Mouse (Mus musculus) embryonic facial prominence, embryonic 13.5 days (tissue): ENCODE measurements at regions not wholly inside any gene's neighbourhood (a gene's known extent, or its start where the extent isn't known, plus 50 kb on each side); places are given as distances from the start of the nearest gene placed in this dataset.

ENCODE experiments used
- ATAC-seq: fragments of 200-750 bp; cut with Nextera tagmentation; 2 replicates; pipeline ENCODE4 v1.8.0; 2017; ENCODE audit warnings: low read depth; ENCODE audit not compliant: insufficient number of reproducible peaks, insufficient read depth, low FRiP score, low TSS enrichment
- H3K27ac ChIP-seq: fragments of 300-500 bp; sonication (generic); 2 replicates; pipeline ENCODE4 v1.5.1; 2015; ENCODE audit warnings: moderate library complexity, mild to moderate bottlenecking, inconsistent platforms
- H3K27me3 ChIP-seq: fragments of 300-500 bp; sonication (generic); 2 replicates; pipeline ENCODE4 v1.6.1; 2015; ENCODE audit warnings: mild to moderate bottlenecking, inconsistent platforms
- H3K36me3 ChIP-seq: fragments of 300-500 bp; sonication (generic); 2 replicates; pipeline ENCODE4 v1.6.1; 2015; ENCODE audit warnings: mild to moderate bottlenecking, inconsistent platforms
- H3K4me1 ChIP-seq: fragments of 300-500 bp; sonication (generic); 2 replicates; pipeline ENCODE4 v1.6.1; 2015; ENCODE audit warnings: inconsistent platforms
- H3K4me2 ChIP-seq: fragments of 300-500 bp; sonication (generic); 2 replicates; pipeline ENCODE4 v1.6.1; 2015; ENCODE audit warnings: moderate library complexity, mild to moderate bottlenecking, inconsistent platforms
- H3K4me3 ChIP-seq: fragments of 300-500 bp; sonication (generic); 2 replicates; pipeline ENCODE4 v1.5.1; 2015; ENCODE audit warnings: mild to moderate bottlenecking, inconsistent platforms
- H3K9ac ChIP-seq: fragments of 300-500 bp; sonication (generic); 2 replicates; pipeline ENCODE4 v1.6.1; 2015; ENCODE audit warnings: mild to moderate bottlenecking, inconsistent platforms
- H3K9me3 ChIP-seq: fragments of 300-500 bp; sonication (generic); 2 replicates; pipeline ENCODE4 v1.6.1; 2016; ENCODE audit warnings: inconsistent platforms
- WGBS: fragments of 180-500 bp; shearing (Covaris S2); methylation state at CpG from one replicate; pipeline ENCODE4 v1.1.7; 2015; ENCODE audit warnings: mixed read lengths; 5-methylcytosine and 5-hydroxymethylcytosine counted together

- no peaks in the 10 kb centered on the region for H3K36me3 ChIP-seq
- H3K4me2 ChIP-seq = no peak overlapping the region
- ATAC-seq = no peak
- WGBS = 75% methylated on average over 1 of the region's 1 CpGs
- no peak overlapping the region for H3K4me3 ChIP-seq
- no peaks in the 10 kb centered on the region for H3K9me3 ChIP-seq
- no peak overlapping the region for H3K9ac ChIP-seq
- no peak overlapping the region for H3K27ac ChIP-seq
- H3K27me3 ChIP-seq = no peaks in the 10 kb centered on the region
- no peaks in the 10 kb centered on the region; the same call in 1 of the 2 replicates for H3K4me1 ChIP-seq
These were observed 583.4 kb upstream of the Zeb2 start for GRCm38 (mm10) chr2:45700578-45700977.

- H3K4me2 ChIP-seq = no peak overlapping the region
- H3K9ac ChIP-seq = no peak overlapping the region
- 62% methylated on average over 8 of the region's 8 CpGs for WGBS
- H3K9me3 ChIP-seq = no peaks in the 10 kb centered on the region
- no peak overlapping the region for H3K27ac ChIP-seq
- H3K4me1 ChIP-seq = no peaks in the 10 kb centered on the region
- no peaks in the 10 kb centered on the region for H3K27me3 ChIP-seq
- ATAC-seq = no peak
- H3K4me3 ChIP-seq = no peak overlapping the region
- no peaks in the 10 kb centered on the region for H3K36me3 ChIP-seq
These were observed 576.3 kb upstream of the Zeb2 start for GRCm38 (mm10) chr2:45693291-45694020.

- Histone ChIP-seq H3K36me3 (no peaks in the 10 kb centered on the region), H3K4me1 (no peaks in the 10 kb centered on the region), H3K9ac (no peak overlapping the region), H3K4me2 (no peak overlapping the region), H3K27ac (no peak overlapping the region), H3K9me3 (no peaks in the 10 kb centered on the region), H3K27me3 (no peaks in the 10 kb centered on the region), H3K4me3 (no peak overlapping the region)
- WGBS = 97% methylated on average over 1 of the region's 1 CpGs
- no peak for ATAC-seq
These were observed 575.6 kb upstream of the Zeb2 start for GRCm38 (mm10) chr2:45692819-45693218.

GRCm38 (mm10) chr2:45688996-45689395 lies 571.8 kb upstream of the Zeb2 start:
- H3K27me3 ChIP-seq = no peaks in the 10 kb centered on the region
- H3K4me1 ChIP-seq = no peaks in the 10 kb centered on the region
- ATAC-seq = no peak
- H3K4me3 ChIP-seq = no peak overlapping the region
- H3K27ac ChIP-seq = no peak overlapping the region
- no peak overlapping the region for H3K9ac ChIP-seq
- H3K4me2 ChIP-seq = no peak overlapping the region
- H3K9me3 ChIP-seq = no peaks in the 10 kb centered on the region
- 95% methylated on average over 1 of the region's 1 CpGs for WGBS
- H3K36me3 ChIP-seq = no peaks in the 10 kb centered on the region

GRCm38 (mm10) chr2:45681251-45681650 lies 564.1 kb upstream of the Zeb2 start:
- no peak for ATAC-seq
- H3K9ac ChIP-seq = no peak overlapping the region
- WGBS = 85% methylated on average over 1 of the region's 1 CpGs

GRCm38 (mm10) chr2:45679101-45679895 lies 562.1 kb upstream of the Zeb2 start:
- 0 out of 2 replicates have a peak, but pooled peaks cover 5% of the 10 kb centered on the region for H3K4me1 ChIP-seq
- ATAC-seq = no peak
- no peak overlapping the region for H3K27ac ChIP-seq
- no peak overlapping the region for H3K4me3 ChIP-seq
- H3K27me3 ChIP-seq = no peaks in the 10 kb centered on the region
- H3K4me2 ChIP-seq = no peak overlapping the region
- 62% methylated on average over 10 of the region's 10 CpGs for WGBS
- no peaks in the 10 kb centered on the region for H3K36me3 ChIP-seq
- no peak overlapping the region for H3K9ac ChIP-seq
- H3K9me3 ChIP-seq = no peaks in the 10 kb centered on the region

More at GRCm38 (mm10) chr2:45681251-45681650, 564.1 kb upstream of the Zeb2 start:
- Histone ChIP-seq H3K4me2 (no peak overlapping the region), H3K4me3 (no peak overlapping the region), H3K9me3 (no peaks in the 10 kb centered on the region), H3K4me1 (0 out of 2 replicates have a peak, but pooled peaks cover 5% of the 10 kb centered on the region), H3K27ac (no peak overlapping the region), H3K36me3 (no peaks in the 10 kb centered on the region), H3K27me3 (no peaks in the 10 kb centered on the region)

GRCm38 (mm10) chr2:45678685-45679084 lies 561.5 kb upstream of the Zeb2 start:
- H3K9ac ChIP-seq = no peak overlapping the region
- 47% methylated on average over 9 of the region's 9 CpGs for WGBS
- no peak overlapping the region for H3K4me3 ChIP-seq
- H3K9me3 ChIP-seq = no peaks in the 10 kb centered on the region
- H3K27ac ChIP-seq = no peak overlapping the region
- no peak for ATAC-seq
- no peaks in the 10 kb centered on the region for H3K27me3 ChIP-seq
- 0 out of 2 replicates have a peak overlapping the region, but pooled peaks have one; percentile 18 for H3K4me2 ChIP-seq
- H3K4me1 ChIP-seq = 0 out of 2 replicates have a peak, but pooled peaks cover 5% of the 10 kb centered on the region
- no peaks in the 10 kb centered on the region for H3K36me3 ChIP-seq

- H3K36me3 ChIP-seq = no peaks in the 10 kb centered on the region
- H3K4me2 ChIP-seq = no peak overlapping the region
- no peaks in the 10 kb centered on the region for H3K9me3 ChIP-seq
- 0 out of 2 replicates have a peak, but pooled peaks cover 5% of the 10 kb centered on the region for H3K4me1 ChIP-seq
- no peak overlapping the region for H3K27ac ChIP-seq
- no peak for ATAC-seq
- H3K27me3 ChIP-seq = no peaks in the 10 kb centered on the region
- 77% methylated on average over 2 of the region's 2 CpGs for WGBS
- no peak overlapping the region for H3K4me3 ChIP-seq
- no peak overlapping the region for H3K9ac ChIP-seq
These were observed 558.6 kb upstream of the Zeb2 start for GRCm38 (mm10) chr2:45675776-45676175.

- Histone ChIP-seq H3K27ac (no peak overlapping the region), H3K36me3 (no peaks in the 10 kb centered on the region), H3K4me1 (no peaks in the 10 kb centered on the region), H3K9ac (no peak overlapping the region), H3K27me3 (no peaks in the 10 kb centered on the region), H3K9me3 (no peaks in the 10 kb centered on the region), H3K4me3 (no peak overlapping the region), H3K4me2 (no peak overlapping the region)
- no peak for ATAC-seq
- 43% methylated on average over 1 of the region's 1 CpGs for WGBS
These were observed 538.8 kb upstream of the Zeb2 start for GRCm38 (mm10) chr2:45656011-45656410.

GRCm38 (mm10) chr2:45654693-45655092 lies 537.5 kb upstream of the Zeb2 start:
- no peak for ATAC-seq
- Histone ChIP-seq H3K4me3 (no peak overlapping the region), H3K9me3 (no peaks in the 10 kb centered on the region), H3K4me1 (no peaks in the 10 kb centered on the region), H3K27me3 (no peaks in the 10 kb centered on the region), H3K9ac (no peak overlapping the region), H3K36me3 (no peaks in the 10 kb centered on the region), H3K27ac (no peak overlapping the region), H3K4me2 (no peak overlapping the region)

GRCm38 (mm10) chr2:45652977-45653376 lies 535.8 kb upstream of the Zeb2 start:
- ATAC-seq = no peak
- Histone ChIP-seq H3K9ac (no peak overlapping the region), H3K27ac (no peak overlapping the region), H3K4me1 (no peaks in the 10 kb centered on the region), H3K4me2 (no peak overlapping the region), H3K4me3 (no peak overlapping the region), H3K27me3 (no peaks in the 10 kb centered on the region), H3K9me3 (no peaks in the 10 kb centered on the region), H3K36me3 (no peaks in the 10 kb centered on the region)
- WGBS = 80% methylated on average over 3 of the region's 3 CpGs
